Mouse (Mus musculus): ENCODE results near the gene Olfr1394. TPM values are rescaled to one million over a fixed set of nuclear protein-coding genes. Genes with fewer than 3 reads are reported as not detected.
"Not testable (repeated sequence)": the region's sequence is repeated elsewhere in the genome, so short reads cannot be mapped to it uniquely, and the experiment has no call there.

The Olfr1394 gene
- polyA plus RNA-seq, 1 experiment from 2014 or later: not detected

GRCm38 (mm10) chr11:49156821-49157814 is 2.9 kb downstream of the Olfr1394 start:
- H3K27ac ChIP-seq: no peak overlapping the region
- no peaks in the 10 kb centered on the region for H3K27me3 ChIP-seq
- WGBS: 75% methylated on average over 2 of the region's 2 CpGs
- H3K9ac ChIP-seq: no peak overlapping the region
- H3K36me3 ChIP-seq: no peaks in the 10 kb centered on the region
- H3K4me2 ChIP-seq: no peak overlapping the region
- no peaks in the 10 kb centered on the region for H3K9me3 ChIP-seq
- no peaks in the 10 kb centered on the region for H3K4me1 ChIP-seq
- H3K4me3 ChIP-seq: no peak overlapping the region
- no peak for ATAC-seq (ENCODE audit: borderline replicate concordance, extremely low read depth, low FRiP score, low TSS enrichment)

GRCm38 (mm10) chr11:49168839-49169611 is 14.8 kb downstream of the Olfr1394 start:
- H3K27me3 ChIP-seq: peaks cover 21% of the 10 kb centered on the region
- H3K4me3 ChIP-seq: peak overlapping the region; percentile 16
- no peak overlapping the region for H3K27ac ChIP-seq
- no peaks in the 10 kb centered on the region for H3K9me3 ChIP-seq
- peaks cover 7% of the 10 kb centered on the region; the same call in 1 of the 2 replicates for H3K4me1 ChIP-seq
- H3K9ac ChIP-seq: no peak overlapping the region
- H3K4me2 ChIP-seq: peak overlapping the region; percentile 53
- no peak for ATAC-seq (ENCODE audit: borderline replicate concordance, extremely low read depth, low FRiP score, low TSS enrichment)
- WGBS: 2% methylated on average over 48 of the region's 50 CpGs
- H3K36me3 ChIP-seq: no peaks in the 10 kb centered on the region

- Histone ChIP-seq H3K4me1 (peaks cover 7% of the 10 kb centered on the region; the same call in 1 of the 2 replicates), H3K27me3 (peaks cover 21% of the 10 kb centered on the region), H3K9ac (no peak overlapping the region), H3K4me3 (no peak overlapping the region), H3K4me2 (no peak overlapping the region), H3K9me3 (no peaks in the 10 kb centered on the region), H3K36me3 (no peaks in the 10 kb centered on the region), H3K27ac (no peak overlapping the region)
- no peak for ATAC-seq (ENCODE audit: borderline replicate concordance, extremely low read depth, low FRiP score, low TSS enrichment)
- WGBS: 89% methylated on average over 4 of the region's 4 CpGs
Measured at GRCm38 (mm10) chr11:49170576-49170975, 16.4 kb downstream of the Olfr1394 start.

GRCm38 (mm10) chr11:49175345-49175744 is 21.2 kb downstream of the Olfr1394 start:
- no peak overlapping the region for H3K4me2 ChIP-seq
- WGBS: 92% methylated on average over 8 of the region's 8 CpGs
- H3K36me3 ChIP-seq: no peaks in the 10 kb centered on the region
- no peaks in the 10 kb centered on the region for H3K9me3 ChIP-seq
- H3K4me3 ChIP-seq: no peak overlapping the region
- H3K9ac ChIP-seq: no peak overlapping the region
- no peak overlapping the region for H3K27ac ChIP-seq
- no peak for ATAC-seq (ENCODE audit: borderline replicate concordance, extremely low read depth, low FRiP score, low TSS enrichment)
- no peaks in the 10 kb centered on the region for H3K4me1 ChIP-seq
- peaks cover under 1% of the 10 kb centered on the region; the same call in 1 of the 2 replicates for H3K27me3 ChIP-seq

- H3K4me1 ChIP-seq; H3K9me3 ChIP-seq; H3K36me3 ChIP-seq; H3K4me3 ChIP-seq; H3K27ac ChIP-seq; H3K27me3 ChIP-seq; H3K4me2 ChIP-seq; H3K9ac ChIP-seq; ATAC-seq (ENCODE audit: borderline replicate concordance, extremely low read depth, low FRiP score, low TSS enrichment): not testable (repeated sequence)
- WGBS: 70% methylated on average over 4 of the region's 4 CpGs
Measured at GRCm38 (mm10) chr11:49176047-49176779, 22.0 kb downstream of the Olfr1394 start.

- no peaks in the 10 kb centered on the region for H3K36me3 ChIP-seq
- H3K27ac ChIP-seq: no peak overlapping the region
- WGBS: 36% methylated on average over 1 of the region's 1 CpGs
- H3K9ac ChIP-seq: no peak overlapping the region
- H3K4me1 ChIP-seq: no peaks in the 10 kb centered on the region
- H3K9me3 ChIP-seq: no peaks in the 10 kb centered on the region
- no peak overlapping the region for H3K4me3 ChIP-seq
- no peak overlapping the region for H3K4me2 ChIP-seq
- no peak for ATAC-seq (ENCODE audit: borderline replicate concordance, extremely low read depth, low FRiP score, low TSS enrichment)
- H3K27me3 ChIP-seq: no peaks in the 10 kb centered on the region
Measured at GRCm38 (mm10) chr11:49183172-49183571, 29.0 kb downstream of the Olfr1394 start.

GRCm38 (mm10) chr11:49186452-49186851 is 32.3 kb downstream of the Olfr1394 start:
- H3K4me2 ChIP-seq: no peak overlapping the region
- no peaks in the 10 kb centered on the region for H3K36me3 ChIP-seq
- WGBS: 80% methylated on average over 6 of the region's 6 CpGs
- no peak for ATAC-seq (ENCODE audit: borderline replicate concordance, extremely low read depth, low FRiP score, low TSS enrichment)
- no peaks in the 10 kb centered on the region for H3K27me3 ChIP-seq
- H3K4me1 ChIP-seq: no peaks in the 10 kb centered on the region
- no peak overlapping the region for H3K9ac ChIP-seq
- no peak overlapping the region for H3K4me3 ChIP-seq
- H3K27ac ChIP-seq: no peak overlapping the region
- no peaks in the 10 kb centered on the region for H3K9me3 ChIP-seq

- H3K9me3 ChIP-seq: no peaks in the 10 kb centered on the region
- no peak within 1 kb of the TSS for H3K4me2 ChIP-seq
- no peak within 1 kb of the TSS for H3K4me3 ChIP-seq
- ATAC-seq (ENCODE audit: borderline replicate concordance, extremely low read depth, low FRiP score, low TSS enrichment): no peak
- H3K4me1 ChIP-seq: no peaks in the 10 kb centered on the region
- H3K27me3 ChIP-seq: no peaks in the 10 kb centered on the region
- H3K27ac ChIP-seq: no peak within 1 kb of the TSS
- H3K36me3 ChIP-seq: no peaks in the 10 kb centered on the region
- 69% methylated on average over 8 of the region's 8 CpGs for WGBS
- no peak within 1 kb of the TSS for H3K9ac ChIP-seq
Measured at GRCm38 (mm10) chr11:49186955-49187488, 32.8 kb downstream of the Olfr1394 start, which contains the start of gene Btnl9. Gene Btnl9, minus strand, starts transcription at chr11:49187159.

GRCm38 (mm10) chr11:49187701-49188100 is 33.5 kb downstream of the Olfr1394 start:
- Histone ChIP-seq H3K9ac (no peak overlapping the region), H3K36me3 (no peaks in the 10 kb centered on the region), H3K27me3 (no peaks in the 10 kb centered on the region), H3K4me2 (no peak overlapping the region), H3K9me3 (no peaks in the 10 kb centered on the region), H3K4me3 (no peak overlapping the region), H3K4me1 (no peaks in the 10 kb centered on the region), H3K27ac (no peak overlapping the region)
- WGBS: 64% methylated on average over 10 of the region's 10 CpGs
- ATAC-seq (ENCODE audit: borderline replicate concordance, extremely low read depth, low FRiP score, low TSS enrichment): no peak

GRCm38 (mm10) chr11:49189737-49190136 is 35.6 kb downstream of the Olfr1394 start:
- Histone ChIP-seq H3K9me3 (no peaks in the 10 kb centered on the region), H3K4me2 (no peak overlapping the region), H3K4me3 (no peak overlapping the region), H3K27ac (no peak overlapping the region), H3K36me3 (no peaks in the 10 kb centered on the region), H3K27me3 (no peaks in the 10 kb centered on the region), H3K4me1 (no peaks in the 10 kb centered on the region), H3K9ac (no peak overlapping the region)
- 2% methylated on average over 7 of the region's 7 CpGs for WGBS
- ATAC-seq (ENCODE audit: borderline replicate concordance, extremely low read depth, low FRiP score, low TSS enrichment): no peak

- Histone ChIP-seq H3K4me1 (no peaks in the 10 kb centered on the region), H3K9ac (no peak overlapping the region), H3K4me3 (no peak overlapping the region), H3K4me2 (no peak overlapping the region), H3K27me3 (no peaks in the 10 kb centered on the region), H3K9me3 (no peaks in the 10 kb centered on the region), H3K36me3 (no peaks in the 10 kb centered on the region), H3K27ac (no peak overlapping the region)
- WGBS: 27% methylated on average over 2 of the region's 2 CpGs
- ATAC-seq (ENCODE audit: borderline replicate concordance, extremely low read depth, low FRiP score, low TSS enrichment): no peak
Measured at GRCm38 (mm10) chr11:49191083-49191482, 36.9 kb downstream of the Olfr1394 start.

Measured in lung, embryonic 15.5 days (tissue).